Mouse (Mus musculus): ENCODE results near the gene Rab10. TPM values are rescaled to one million over a fixed set of nuclear protein-coding genes. Genes with fewer than 3 reads are reported as not detected.
A peak's percentile ranks its signal among the peaks of the same experiment; 100 is the strongest.
"Not testable (repeated sequence)": the region's sequence is repeated elsewhere in the genome, so short reads cannot be mapped to it uniquely, and the experiment has no call there.

Rab10 gene
- polyA plus RNA-seq, 2 experiments: 28.7 to 42.1 TPM

- no peak for TF ChIP-seq CTCF (IDR thresholded peaks at IDR 0.05; ENCODE audit: low read depth)
- TF ChIP-seq EP300 (IDR thresholded peaks at IDR 0.05; ENCODE audit: low read depth): no peak
- Histone ChIP-seq H3K4me1 (replicated peaks; ENCODE audit: control insufficient read depth in 2 of 2, insufficient read depth in 2 of 2, low read length in 1 of 2) (peaks cover 11 to 17% of the 10 kb centered on the region in 2 experiments), H3K4me2 (ENCODE audit: low read depth) (peak overlapping the region; percentile 70), H3K9ac (replicated peaks) (peak overlapping the region; percentile 92), H3K36me3 (replicated peaks; ENCODE audit: control insufficient read depth, insufficient read depth, low read depth) (0 out of 2 replicates have a peak, but pooled peaks cover 3% of the 10 kb centered on the region), H3K4me3 (ENCODE audit: insufficient read depth in 1 of 2, low read depth in 2 of 2, low read length in 2 of 2) (peak overlapping the region; percentile 89 to 100), H3K27me3 (ENCODE audit: control insufficient read depth, insufficient read depth, low read length) (no peaks in the 10 kb centered on the region), H3K27ac (peak overlapping the region; percentile 45), H3K9me3 (ENCODE audit: control insufficient read depth, low read length) (no peaks in the 10 kb centered on the region)
- no peak for DNase-seq (ENCODE audit: low read depth in 3 of 3, low spot score in 3 of 3)
- ATAC-seq (ENCODE audit: insufficient read depth): no peak
- 13% methylated on average over 6 of the region's 6 CpGs for WGBS (ENCODE audit: insufficient replicate concordance)
Observed at GRCm38 (mm10) chr12:3307587-3307986, 2.2 kb downstream of the Rab10 start.

GRCm38 (mm10) chr12:3305238-3305637 is 4.5 kb downstream of the Rab10 start:
- H3K9ac ChIP-seq (replicated peaks): no peak overlapping the region
- H3K27ac ChIP-seq: no peak overlapping the region
- H3K27me3 ChIP-seq (ENCODE audit: control insufficient read depth, insufficient read depth, low read length): no peaks in the 10 kb centered on the region
- H3K4me2 ChIP-seq (ENCODE audit: low read depth): peak overlapping the region; percentile 70
- DNase-seq (ENCODE audit: low read depth in 3 of 3, low spot score in 3 of 3) (no peak), ATAC-seq (ENCODE audit: insufficient read depth) (no peak)
- no peak for TF ChIP-seq EP300 (IDR thresholded peaks at IDR 0.05; ENCODE audit: low read depth)
- peak; percentile 43; the same call in 1 of the 2 replicates for TF ChIP-seq CTCF (IDR thresholded peaks at IDR 0.05; ENCODE audit: low read depth)
- no peak overlapping the region for H3K4me3 ChIP-seq (ENCODE audit: insufficient read depth in 1 of 2, low read depth in 2 of 2, low read length in 2 of 2)
- 0 out of 2 replicates have a peak, but pooled peaks cover 3% of the 10 kb centered on the region for H3K36me3 ChIP-seq (replicated peaks; ENCODE audit: control insufficient read depth, insufficient read depth, low read depth)
- whole genome bisulfite sequencing (ENCODE audit: insufficient replicate concordance): 69% methylated on average over 2 of the region's 2 CpGs
- no peaks in the 10 kb centered on the region for H3K9me3 ChIP-seq (ENCODE audit: control insufficient read depth, low read length)
- H3K4me1 ChIP-seq (replicated peaks; ENCODE audit: control insufficient read depth in 2 of 2, insufficient read depth in 2 of 2, low read length in 1 of 2): peaks cover 8 to 17% of the 10 kb centered on the region in 2 experiments

- ATAC-seq (ENCODE audit: insufficient read depth); H3K9me3 ChIP-seq (ENCODE audit: control insufficient read depth, low read length); H3K4me2 ChIP-seq (ENCODE audit: low read depth); H3K4me3 ChIP-seq (ENCODE audit: insufficient read depth in 1 of 2, low read depth in 2 of 2, low read length in 2 of 2); H3K9ac ChIP-seq (replicated peaks); DNase-seq (ENCODE audit: low read depth in 3 of 3, low spot score in 3 of 3); H3K27ac ChIP-seq; H3K27me3 ChIP-seq (ENCODE audit: control insufficient read depth, insufficient read depth, low read length); H3K36me3 ChIP-seq (replicated peaks; ENCODE audit: control insufficient read depth, insufficient read depth, low read depth): not testable (repeated sequence)
- 68% methylated on average over 6 of the region's 6 CpGs for WGBS (ENCODE audit: insufficient replicate concordance)
- peaks cover 44% of the 10 kb centered on the region in 2 experiments for H3K4me1 ChIP-seq (replicated peaks; ENCODE audit: control insufficient read depth in 2 of 2, insufficient read depth in 2 of 2, low read length in 1 of 2)
Observed at GRCm38 (mm10) chr12:3297622-3298021, 12.1 kb downstream of the Rab10 start.

GRCm38 (mm10) chr12:3296056-3296455 is 13.7 kb downstream of the Rab10 start:
- ATAC-seq (ENCODE audit: insufficient read depth): peak; percentile 83
- peak overlapping the region; percentile 53 for H3K9ac ChIP-seq (replicated peaks)
- H3K9me3 ChIP-seq (ENCODE audit: control insufficient read depth, low read length): no peaks in the 10 kb centered on the region
- DNase-seq (ENCODE audit: low read depth in 3 of 3, low spot score in 3 of 3): peak; percentile 54 to 71 (median 71)
- WGBS (ENCODE audit: insufficient replicate concordance): 17% methylated on average over 2 of the region's 2 CpGs
- H3K27ac ChIP-seq: peak overlapping the region; percentile 83
- no peak overlapping the region; a peak in 1 of 4 replicates for H3K4me3 ChIP-seq (ENCODE audit: insufficient read depth in 1 of 2, low read depth in 2 of 2, low read length in 2 of 2)
- H3K4me1 ChIP-seq (replicated peaks; ENCODE audit: control insufficient read depth in 2 of 2, insufficient read depth in 2 of 2, low read length in 1 of 2): peaks cover 55 to 56% of the 10 kb centered on the region in 2 experiments
- TF ChIP-seq EP300 (IDR thresholded peaks at IDR 0.05; ENCODE audit: low read depth) (peak; percentile 83), CTCF (IDR thresholded peaks at IDR 0.05; ENCODE audit: low read depth) (no peak)
- H3K27me3 ChIP-seq (ENCODE audit: control insufficient read depth, insufficient read depth, low read length): no peaks in the 10 kb centered on the region
- H3K36me3 ChIP-seq (replicated peaks; ENCODE audit: control insufficient read depth, insufficient read depth, low read depth): no peaks in the 10 kb centered on the region; the same call in 1 of the 2 replicates
- H3K4me2 ChIP-seq (ENCODE audit: low read depth): peak overlapping the region; percentile 41

GRCm38 (mm10) chr12:3291849-3292248 is 17.9 kb downstream of the Rab10 start:
- WGBS (ENCODE audit: insufficient replicate concordance): 72% methylated on average over 1 of the region's 1 CpGs
- Histone ChIP-seq H3K4me2 (ENCODE audit: low read depth) (peak overlapping the region; percentile 47), H3K27ac (peak overlapping the region; percentile 72), H3K4me1 (replicated peaks; ENCODE audit: control insufficient read depth in 2 of 2, insufficient read depth in 2 of 2, low read length in 1 of 2) (peaks cover 71 to 83% of the 10 kb centered on the region in 2 experiments), H3K9ac (replicated peaks) (0 out of 2 replicates have a peak overlapping the region, but pooled peaks have one; percentile 23), H3K36me3 (replicated peaks; ENCODE audit: control insufficient read depth, insufficient read depth, low read depth) (peaks cover 3% of the 10 kb centered on the region), H3K27me3 (ENCODE audit: control insufficient read depth, insufficient read depth, low read length) (no peaks in the 10 kb centered on the region), H3K4me3 (ENCODE audit: insufficient read depth in 1 of 2, low read depth in 2 of 2, low read length in 2 of 2) (no peak overlapping the region), H3K9me3 (ENCODE audit: control insufficient read depth, low read length) (no peaks in the 10 kb centered on the region)
- DNase-seq (ENCODE audit: low read depth in 3 of 3, low spot score in 3 of 3) (peak in 2 of 3 experiments; percentile 45 to 56), ATAC-seq (ENCODE audit: insufficient read depth) (peak; percentile 59)
- TF ChIP-seq EP300 (IDR thresholded peaks at IDR 0.05; ENCODE audit: low read depth) (peak; percentile 43; the same call in 1 of the 2 replicates), CTCF (IDR thresholded peaks at IDR 0.05; ENCODE audit: low read depth) (no peak)
